Mouse (Mus musculus): Measurements from ENCODE around the gene Spz1.
A peak's percentile ranks its signal among the peaks of the same experiment; 100 is the strongest.
"Not testable (repeated sequence)": the region's sequence is repeated elsewhere in the genome, so short reads cannot be mapped to it uniquely, and the experiment has no call there.

Spz1 gene

DNA sequence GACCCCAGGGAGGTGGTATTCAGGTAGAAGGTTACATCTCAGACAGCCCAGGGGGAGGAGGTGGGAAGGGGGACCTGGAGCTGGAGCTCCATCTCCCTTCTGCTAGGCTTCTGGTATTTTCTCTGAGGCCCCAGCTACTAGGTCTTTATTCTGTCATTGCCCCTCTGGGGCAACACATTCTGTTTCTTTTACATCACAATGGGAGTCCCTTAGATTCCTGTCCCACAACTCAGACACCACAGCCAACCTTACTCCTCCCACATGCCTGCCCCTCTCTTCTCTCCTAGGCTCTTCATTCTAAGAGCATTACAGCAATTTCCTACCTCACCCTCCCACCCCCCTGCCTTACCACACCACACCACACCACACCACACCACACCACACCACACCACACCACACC lies at the start of gene Spz1:
TSS of gene Spz1 (minus strand) at position 101 of the 400 bp plus-strand sequence.
- DNase-seq (ENCODE audit: extremely low spot score, low spot score): no peak

DNA sequence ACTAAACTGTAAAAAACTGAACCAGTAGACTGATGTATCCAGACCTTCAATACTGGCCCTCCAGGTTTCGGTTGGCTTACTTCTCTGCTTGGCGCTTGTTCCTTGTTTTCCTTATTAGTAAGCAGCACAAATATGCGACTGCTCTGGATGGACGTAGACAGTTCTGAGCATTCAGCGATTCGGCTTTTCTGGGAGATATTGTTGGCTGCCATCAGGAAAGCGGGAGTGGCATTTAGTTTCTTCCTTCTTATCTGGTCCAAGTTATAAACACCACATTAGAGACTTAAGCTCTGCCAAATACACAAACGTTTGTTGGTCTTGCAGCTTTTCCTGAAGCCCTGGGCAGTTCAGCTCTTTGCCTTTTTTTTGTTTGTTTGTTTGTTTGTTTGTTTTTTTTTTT lies 40.5 kb upstream of the Spz1 start:
- DNase-seq (ENCODE audit: extremely low spot score, low spot score): no peak

DNA sequence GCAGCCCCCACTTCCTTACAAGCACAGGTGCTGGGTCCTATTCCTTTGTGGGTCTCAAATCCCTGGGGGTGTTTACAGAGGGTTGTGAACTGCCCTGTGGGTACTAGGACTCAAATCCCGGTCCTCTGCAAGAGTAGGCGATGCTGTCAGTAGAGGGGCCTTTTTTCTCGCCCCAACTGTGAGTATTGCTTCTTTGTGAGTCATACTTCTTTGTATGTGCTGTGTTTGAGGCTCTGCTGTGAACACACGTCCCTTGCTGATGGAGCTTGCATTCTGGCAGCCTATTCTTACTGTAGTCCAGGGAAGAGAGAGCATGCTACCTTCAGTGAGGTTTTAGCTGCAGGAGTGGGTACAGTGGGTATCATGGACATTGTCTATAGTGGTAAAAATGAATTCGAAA lies 39.2 kb upstream of the Spz1 start:
- no peak for DNase-seq (ENCODE audit: extremely low spot score, low spot score)

GRCm38 (mm10) chr13:92613094-92613493 lies 37.1 kb upstream of the Spz1 start:
- no peak for DNase-seq (ENCODE audit: extremely low spot score, low spot score)

- DNase-seq (ENCODE audit: extremely low spot score, low spot score): no peak
These were observed 35.9 kb upstream of the Spz1 start for GRCm38 (mm10) chr13:92611917-92612316.

- DNase-seq (ENCODE audit: extremely low spot score, low spot score): no peak
These were observed 35.3 kb upstream of the Spz1 start for GRCm38 (mm10) chr13:92611254-92611784.

GRCm38 (mm10) chr13:92610311-92611221 lies 34.6 kb upstream of the Spz1 start, which contains the start of gene Serinc5:
Gene Serinc5, plus strand, starts transcription at chr13:92611091.
- DNase-seq (ENCODE audit: extremely low spot score, low spot score): peak; percentile 98

DNA sequence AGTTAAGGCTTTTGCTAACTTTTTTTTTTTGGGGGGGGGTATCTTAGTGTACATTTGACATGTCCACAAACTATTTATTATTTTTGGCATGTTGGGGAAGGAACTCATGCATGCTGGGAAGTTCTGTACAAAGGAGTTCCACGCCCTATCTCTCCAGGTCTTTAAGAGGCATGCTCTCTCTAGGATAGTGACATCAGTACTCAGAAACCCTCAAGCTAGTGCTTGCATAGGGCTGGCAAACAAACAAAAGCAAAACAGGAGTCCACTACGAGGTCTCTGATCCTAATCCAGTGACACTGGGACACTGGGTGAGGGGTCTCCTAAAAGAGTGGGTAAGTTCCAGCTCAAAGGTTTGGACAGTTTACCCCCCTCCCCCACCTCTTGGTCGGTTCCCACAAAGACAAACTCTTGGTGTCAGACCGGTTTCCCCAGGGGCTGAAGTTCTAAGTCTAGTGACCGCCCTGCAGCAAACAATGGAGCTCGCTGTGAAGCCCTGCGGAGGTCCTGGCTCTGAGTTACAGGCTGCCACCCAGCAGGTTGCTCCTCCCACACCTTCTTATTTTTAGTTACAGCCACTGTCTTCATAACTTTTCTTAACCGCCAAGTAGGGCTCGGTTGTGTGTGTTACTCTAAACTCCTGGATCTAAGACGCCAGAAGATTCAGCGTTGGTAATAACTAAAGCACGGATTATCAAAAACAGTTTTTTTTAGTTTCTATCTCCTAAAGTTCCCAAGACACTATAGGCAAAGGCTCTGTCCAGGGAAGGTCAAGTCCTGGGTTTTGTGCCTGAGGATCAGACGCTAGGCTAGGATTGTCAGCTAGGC lies 33.7 kb upstream of the Spz1 start:
- peak; percentile 45 for DNase-seq (ENCODE audit: extremely low spot score, low spot score)

DNA sequence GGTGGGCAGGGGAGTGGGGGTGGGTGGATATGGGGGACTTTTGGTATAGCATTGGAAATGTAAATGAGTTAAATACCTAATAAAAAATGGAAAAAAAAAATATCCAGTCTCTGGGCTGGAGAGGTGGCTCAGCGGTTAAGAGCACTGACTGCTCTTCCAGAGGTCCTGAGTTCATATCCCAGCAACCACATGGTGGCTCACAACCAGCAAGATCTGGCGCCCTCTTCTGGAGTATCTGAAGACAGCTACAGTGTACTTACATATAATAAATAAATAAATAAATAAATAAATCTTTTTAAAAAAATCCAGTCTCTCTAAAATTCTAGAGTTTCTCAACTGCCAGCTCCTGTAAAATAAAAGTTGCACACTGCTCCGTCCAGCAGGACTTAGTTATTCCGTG lies 29.3 kb upstream of the Spz1 start:
- not testable (repeated sequence) for DNase-seq (ENCODE audit: extremely low spot score, low spot score)

- no peak for DNase-seq (ENCODE audit: extremely low spot score, low spot score)
These were observed 19.5 kb upstream of the Spz1 start for GRCm38 (mm10) chr13:92595424-92595823.

DNA sequence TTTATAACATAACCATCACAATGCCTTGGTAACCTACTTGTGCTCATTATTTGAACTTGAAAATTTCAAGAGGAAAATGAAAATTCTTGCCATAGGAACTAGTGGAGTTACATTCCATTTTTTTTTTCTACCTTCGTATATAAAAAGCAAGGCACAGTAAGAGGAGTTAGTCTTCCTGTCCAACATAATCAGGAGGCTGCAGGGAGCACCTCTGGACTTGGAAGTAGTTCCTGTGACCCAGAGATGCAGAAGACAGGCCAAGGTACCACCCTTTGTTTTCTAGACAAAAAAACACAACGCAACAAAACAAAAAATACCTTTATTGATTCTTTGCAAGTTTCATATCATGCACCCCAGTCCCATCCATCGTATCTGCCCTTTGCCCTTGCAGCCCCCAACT lies 18.9 kb upstream of the Spz1 start:
- no peak for DNase-seq (ENCODE audit: extremely low spot score, low spot score)

DNA sequence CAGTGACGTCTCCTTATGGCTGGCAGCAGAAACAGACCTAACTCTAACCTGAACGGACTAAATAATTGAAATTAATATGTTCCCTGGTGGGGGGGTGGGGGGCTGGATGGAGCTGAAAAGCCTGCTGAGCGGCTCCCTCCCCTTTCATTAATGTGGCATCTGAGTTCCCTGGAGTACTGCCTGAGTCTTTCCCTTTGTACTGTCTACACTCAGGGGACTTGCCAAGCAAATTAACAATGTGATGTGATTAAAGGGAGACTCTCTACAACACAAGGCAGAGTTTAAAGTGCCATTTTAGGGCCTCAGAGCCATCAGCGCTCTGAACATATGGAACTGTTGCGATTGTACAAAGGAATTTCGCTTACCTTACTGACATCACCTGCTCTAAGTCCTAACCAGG lies 18.5 kb upstream of the Spz1 start:
- DNase-seq (ENCODE audit: extremely low spot score, low spot score): no peak

- DNase-seq (ENCODE audit: extremely low spot score, low spot score): peak; percentile 34
These were observed 17.9 kb upstream of the Spz1 start for GRCm38 (mm10) chr13:92593731-92594396.

GRCm38 (mm10) chr13:92592786-92593635 lies 17.0 kb upstream of the Spz1 start:
- DNase-seq (ENCODE audit: extremely low spot score, low spot score): peak; percentile 68

- no peak for DNase-seq (ENCODE audit: extremely low spot score, low spot score)
These were observed 16.4 kb upstream of the Spz1 start for GRCm38 (mm10) chr13:92592268-92592785.

GRCm38 (mm10) chr13:92591225-92591624 lies 15.3 kb upstream of the Spz1 start:
- DNase-seq (ENCODE audit: extremely low spot score, low spot score): no peak

DNA sequence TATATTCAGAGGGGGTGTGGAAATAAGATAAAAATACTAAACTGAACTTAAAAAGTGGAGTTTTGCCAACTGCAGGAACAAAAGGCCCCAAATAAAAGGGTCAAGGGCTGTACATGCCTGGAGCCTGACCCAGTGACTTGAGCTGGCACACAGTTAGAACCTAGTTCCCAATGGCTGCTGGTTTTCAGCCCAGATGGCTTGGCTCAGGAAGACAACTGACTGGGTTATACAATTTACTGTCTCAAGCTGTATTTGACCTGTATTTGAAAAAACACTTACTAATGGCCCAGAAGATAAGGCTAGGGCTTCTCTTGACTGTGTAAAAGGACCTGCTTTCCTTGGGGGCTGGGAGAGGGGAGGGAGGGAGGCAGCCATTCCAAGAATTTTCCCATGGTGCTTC lies 13.3 kb upstream of the Spz1 start:
- DNase-seq (ENCODE audit: extremely low spot score, low spot score): no peak

DNA sequence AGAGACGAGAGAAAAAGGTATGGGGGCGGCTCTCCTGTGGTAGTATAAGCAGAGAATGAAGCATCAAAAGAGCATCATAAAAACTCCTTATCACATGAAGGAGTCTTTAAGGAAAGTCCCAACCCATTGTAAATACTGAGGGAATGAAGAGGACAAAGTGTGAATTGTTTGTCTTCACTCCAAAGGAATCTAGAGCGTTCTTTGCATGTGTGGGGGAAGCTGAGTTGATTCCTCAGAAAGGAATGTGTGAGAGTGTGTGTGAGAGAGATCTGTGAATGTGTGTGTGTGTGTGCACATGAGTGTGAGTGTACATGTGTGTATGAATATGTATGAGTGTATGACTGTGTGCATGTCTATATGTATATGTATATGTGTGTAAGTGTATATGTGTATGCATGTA lies 12.7 kb upstream of the Spz1 start:
- DNase-seq (ENCODE audit: extremely low spot score, low spot score): no peak

- DNase-seq (ENCODE audit: extremely low spot score, low spot score): no peak
These were observed 8.2 kb upstream of the Spz1 start for GRCm38 (mm10) chr13:92584094-92584717.
